Mouse (Mus musculus) urinary bladder, postnatal 36 days (tissue): Measurements from ENCODE around the gene Ndufaf1.
"Not testable (repeated sequence)": the region's sequence is repeated elsewhere in the genome, so short reads cannot be mapped to it uniquely, and the experiment has no call there.

Experiments used
- DNase-seq, 2 experiments: peaks; one replicate each; pipeline ENCODE4 v3.0.0; 2022; ENCODE audit warnings: low spot score in 2 of 2, mixed read lengths in 1 of 2

Ndufaf1 gene

GRCm38 (mm10) chr2:119662220-119663182 is at the start of gene Ndufaf1:
Ndufaf1 (minus strand) TSS chr2:119662827.
- DNase-seq, result peak; percentile 79 to 80

- DNase-seq, result no peak
Measured at GRCm38 (mm10) chr2:119710011-119710410, 47.4 kb upstream of the Ndufaf1 start.

DNA sequence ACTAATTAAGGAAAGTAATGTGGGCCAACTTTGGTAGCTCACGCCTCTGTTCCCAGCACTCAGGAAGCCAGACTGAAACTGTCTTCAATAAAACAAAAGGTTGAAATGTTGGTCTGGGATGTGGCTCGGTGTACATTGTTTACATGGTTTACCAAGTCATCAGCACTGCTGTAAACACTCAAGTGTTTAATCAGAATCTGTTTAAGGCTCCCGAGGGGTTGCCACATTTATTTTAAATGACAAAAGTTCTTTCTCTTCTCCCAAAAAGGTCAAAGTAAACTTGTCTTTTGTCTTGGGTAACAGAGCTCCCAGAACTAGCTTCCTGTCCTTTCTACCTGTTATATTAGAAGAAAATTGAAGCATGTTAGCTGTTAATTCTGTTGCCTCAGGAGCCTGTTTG is 45.0 kb upstream of the Ndufaf1 start:
- DNase-seq, result no peak

GRCm38 (mm10) chr2:119703171-119703570 is 40.5 kb upstream of the Ndufaf1 start:
- no peak for DNase-seq

DNA sequence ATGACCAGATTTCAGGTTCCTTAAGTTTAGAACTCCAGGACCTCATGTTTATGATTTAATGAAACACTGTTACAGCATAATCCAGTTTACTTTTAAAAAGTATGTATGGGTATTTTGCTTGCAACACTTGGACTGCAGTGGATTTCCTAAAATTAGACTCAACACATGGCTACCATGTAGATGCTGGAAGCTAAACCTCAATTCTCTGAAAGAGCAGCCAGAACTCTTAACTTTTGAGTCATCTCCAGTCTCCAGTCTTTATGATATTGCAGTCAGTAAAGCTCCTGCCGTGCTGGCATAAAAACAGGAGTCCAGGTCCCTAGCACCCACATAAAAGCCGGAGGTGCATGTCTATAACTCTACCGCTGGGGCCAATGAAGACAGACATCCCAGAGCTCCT is 37.3 kb upstream of the Ndufaf1 start:
- no peak for DNase-seq

GRCm38 (mm10) chr2:119698472-119698871 is 35.8 kb upstream of the Ndufaf1 start:
- no peak for DNase-seq

DNA sequence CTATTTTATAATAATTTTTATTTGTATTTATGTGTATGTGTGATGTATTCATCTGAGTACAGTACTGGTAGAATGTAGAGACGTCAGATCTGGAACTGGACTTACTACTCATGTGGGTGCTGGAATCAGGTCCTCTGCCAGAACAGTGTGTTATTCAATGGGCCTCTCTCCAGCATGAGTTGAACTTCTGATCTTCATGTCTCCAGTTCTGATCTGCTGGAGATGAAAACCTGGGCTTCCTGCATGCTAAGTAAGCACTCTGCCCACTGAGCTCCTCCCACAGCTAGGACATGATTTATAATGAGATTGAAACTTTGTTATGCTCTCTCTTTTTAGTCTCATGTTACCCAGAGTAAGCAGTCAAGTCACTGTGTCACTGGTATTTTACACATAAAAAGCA is 33.5 kb upstream of the Ndufaf1 start:
- peak in 1 of 2 experiments; percentile 4 for DNase-seq

GRCm38 (mm10) chr2:119694826-119695225 is 32.2 kb upstream of the Ndufaf1 start:
- no peak for DNase-seq

GRCm38 (mm10) chr2:119692003-119692701 is 29.5 kb upstream of the Ndufaf1 start:
- no peak for DNase-seq

DNA sequence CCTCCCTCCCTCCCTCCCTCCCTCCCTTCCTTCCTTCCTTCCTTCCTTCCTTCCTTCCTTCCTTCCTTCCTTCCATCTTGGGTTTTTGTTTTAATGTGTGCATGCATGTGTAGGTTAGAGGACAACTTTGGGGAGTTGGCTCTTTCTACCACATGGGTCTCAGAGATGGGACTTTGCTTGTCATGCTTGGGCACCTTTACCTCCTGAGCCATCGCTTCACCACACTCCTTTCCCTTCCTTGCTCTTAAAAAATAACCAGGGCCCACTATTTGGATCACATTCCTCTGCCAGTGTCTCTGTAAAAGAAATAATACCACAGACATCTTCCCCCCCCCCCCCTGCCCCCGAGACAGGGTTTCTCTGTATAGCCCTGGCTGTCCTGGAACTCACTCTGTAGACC is 21.1 kb upstream of the Ndufaf1 start:
- no peak for DNase-seq

GRCm38 (mm10) chr2:119675831-119676230 is 13.2 kb upstream of the Ndufaf1 start:
- DNase-seq, result no peak

GRCm38 (mm10) chr2:119675215-119675784 is 12.7 kb upstream of the Ndufaf1 start:
- no peak for DNase-seq

DNA sequence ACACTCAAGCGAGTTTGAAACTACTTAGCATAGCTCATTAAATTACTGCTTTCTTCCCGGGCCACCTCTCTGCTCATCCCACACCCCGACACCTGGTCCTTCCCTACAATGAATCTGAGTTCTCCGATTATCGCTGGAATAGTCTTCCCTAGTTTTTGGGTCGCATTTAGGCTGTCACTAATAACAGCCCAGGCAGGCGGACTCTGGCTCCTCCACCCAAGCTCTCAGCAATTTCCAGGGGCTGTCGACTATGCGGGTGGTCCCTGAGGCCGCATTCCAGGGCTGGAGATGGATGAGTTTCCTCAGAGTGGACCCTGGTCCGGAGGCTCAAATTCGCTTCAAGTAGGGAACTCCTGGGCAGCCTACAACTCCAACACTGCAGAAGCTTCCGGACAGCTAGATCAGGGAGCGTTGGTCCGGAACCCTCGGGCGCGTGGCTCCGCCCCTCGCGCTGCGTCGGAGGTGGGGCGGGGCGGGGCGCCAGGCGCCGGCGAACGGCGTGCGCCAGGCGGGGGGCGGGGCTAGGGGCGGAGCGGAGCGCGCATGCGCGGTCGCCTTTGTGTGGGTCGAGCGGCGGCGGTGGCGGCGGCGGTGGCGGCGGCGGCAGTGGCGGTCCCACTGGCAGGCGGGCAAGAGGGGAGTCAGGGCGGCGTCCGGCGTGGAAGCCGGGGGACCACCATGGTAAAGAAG is 12.0 kb upstream of the Ndufaf1 start, which contains the start of gene Rtf1:
Gene Rtf1, plus strand, starts transcription at position 544 of the 690 bp plus-strand sequence.
- DNase-seq, result peak; percentile 93 to 95

DNA sequence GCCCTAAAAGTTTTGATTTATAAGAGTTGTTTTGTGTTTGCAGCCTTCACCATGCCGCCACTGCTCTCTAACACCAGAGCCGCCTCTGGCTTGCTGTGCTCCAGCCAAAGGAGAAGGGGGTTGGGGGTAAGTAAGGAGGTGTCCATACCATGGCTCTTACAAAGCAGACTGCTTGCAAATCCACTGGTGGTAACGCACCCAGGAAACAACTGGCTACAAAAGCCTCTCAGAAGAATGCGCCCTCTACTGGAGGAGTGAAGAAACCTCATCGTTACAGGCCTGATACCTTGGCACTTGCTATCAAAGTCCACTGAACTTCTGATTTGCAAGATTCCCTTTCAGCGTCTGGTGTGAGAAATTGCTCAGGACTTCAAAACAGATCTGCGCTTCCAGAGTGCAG is 6.4 kb upstream of the Ndufaf1 start:
- DNase-seq, result no peak

DNA sequence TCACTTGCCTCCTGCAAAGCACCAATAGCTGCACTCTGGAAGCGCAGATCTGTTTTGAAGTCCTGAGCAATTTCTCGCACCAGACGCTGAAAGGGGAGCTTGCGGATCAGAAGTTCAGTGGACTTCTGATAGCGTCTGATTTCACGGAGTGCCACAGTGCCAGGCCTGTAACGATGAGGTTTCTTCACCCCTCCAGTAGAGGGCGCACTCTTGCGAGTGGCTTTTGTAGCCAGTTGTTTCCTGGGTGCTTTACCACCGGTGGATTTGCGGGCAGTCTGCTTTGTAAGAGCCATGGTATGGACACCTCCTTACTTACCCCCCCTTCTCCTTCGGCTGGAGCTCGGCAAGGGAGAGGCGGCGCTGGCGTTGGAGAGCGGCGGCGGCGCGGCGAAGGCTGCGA is 3.1 kb upstream of the Ndufaf1 start:
- not testable (repeated sequence) for DNase-seq

GRCm38 (mm10) chr2:119644254-119644653 is 18.4 kb downstream of the Ndufaf1 start:
- no peak for DNase-seq

DNA sequence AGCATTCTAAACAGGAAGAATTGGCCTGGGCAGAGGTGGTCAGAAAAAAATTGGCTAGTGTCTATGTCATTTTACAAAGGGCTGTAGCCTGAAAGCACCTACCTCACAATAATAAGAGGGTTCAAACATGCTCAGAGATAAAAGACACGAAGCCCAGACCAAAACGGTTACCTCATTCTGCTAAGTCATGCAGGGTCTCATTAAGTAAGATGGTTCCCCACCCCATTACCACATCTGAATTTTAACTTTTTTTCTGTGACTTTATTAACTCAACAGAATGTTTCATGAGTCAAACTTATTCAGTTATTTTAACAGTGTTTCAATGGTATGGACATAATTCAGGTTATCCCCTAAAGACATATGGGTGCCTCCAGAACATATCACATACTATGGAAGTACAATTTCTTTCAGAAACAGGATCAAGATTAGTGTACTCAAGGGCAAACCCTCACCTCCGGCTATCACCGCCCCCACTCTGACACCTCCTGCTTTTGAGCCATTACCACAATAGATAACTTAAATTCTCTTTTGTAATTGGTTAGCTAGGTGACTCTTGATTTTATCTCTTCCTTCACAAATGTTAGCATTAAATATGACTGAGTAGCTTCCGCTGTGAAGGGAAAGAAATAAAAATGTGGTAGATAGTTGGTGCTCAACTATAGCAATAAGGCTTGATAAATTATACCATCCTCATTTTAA is 21.3 kb downstream of the Ndufaf1 start:
- DNase-seq, result no peak

GRCm38 (mm10) chr2:119636781-119637180 is 25.8 kb downstream of the Ndufaf1 start:
- DNase-seq, result no peak

GRCm38 (mm10) chr2:119621302-119621701 is 41.3 kb downstream of the Ndufaf1 start:
- DNase-seq, result no peak

GRCm38 (mm10) chr2:119619002-119619401 is 43.6 kb downstream of the Ndufaf1 start:
- DNase-seq, result not testable (repeated sequence)
